Mouse (Mus musculus) cerebellum, postnatal 25 days (tissue): ENCODE data around the gene Gm45623.

Source experiments
- DNase-seq, 2 experiments: peaks; one replicate each; pipeline ENCODE4 v3.0.0; 2021; ENCODE audit warnings: mixed read lengths in 2 of 2

Gm45623 gene

DNA sequence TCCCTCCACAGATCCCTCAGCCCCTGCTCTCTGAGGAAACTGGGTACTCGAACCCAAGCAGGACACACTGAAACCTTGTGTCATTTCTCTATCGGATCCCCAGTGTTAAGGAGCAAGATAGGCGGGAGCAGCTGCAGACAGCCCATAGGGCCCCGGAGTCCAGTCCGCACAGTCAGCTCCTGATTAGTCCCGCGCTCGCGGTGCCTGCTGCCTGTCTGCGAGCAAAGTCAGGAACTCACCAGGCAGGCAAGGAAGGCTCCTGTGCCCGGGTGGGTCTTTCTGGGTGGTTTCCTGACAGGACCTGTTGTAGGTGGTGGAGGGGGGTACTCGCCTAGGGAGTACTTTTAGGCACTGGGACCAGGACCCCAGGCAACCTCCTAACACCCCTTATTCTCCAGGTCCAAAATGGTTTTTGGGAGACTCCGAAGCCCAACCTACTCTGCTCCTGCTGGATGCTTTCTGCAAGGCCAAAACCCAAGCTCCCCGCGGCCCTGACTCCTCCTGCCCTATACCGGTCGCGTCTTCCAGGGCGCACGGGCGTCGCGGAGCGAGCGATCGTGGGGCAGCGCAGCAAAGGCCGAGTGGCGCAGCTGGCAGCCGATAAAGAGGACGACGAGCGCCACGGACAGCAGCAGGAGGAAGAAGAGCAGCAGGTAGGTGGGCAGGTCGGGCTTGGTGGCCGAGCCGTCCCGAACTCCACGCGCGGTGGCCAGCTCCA is 994 bp downstream of the Gm45623 start:
- peak; percentile 16 to 26 for DNase-seq

DNA sequence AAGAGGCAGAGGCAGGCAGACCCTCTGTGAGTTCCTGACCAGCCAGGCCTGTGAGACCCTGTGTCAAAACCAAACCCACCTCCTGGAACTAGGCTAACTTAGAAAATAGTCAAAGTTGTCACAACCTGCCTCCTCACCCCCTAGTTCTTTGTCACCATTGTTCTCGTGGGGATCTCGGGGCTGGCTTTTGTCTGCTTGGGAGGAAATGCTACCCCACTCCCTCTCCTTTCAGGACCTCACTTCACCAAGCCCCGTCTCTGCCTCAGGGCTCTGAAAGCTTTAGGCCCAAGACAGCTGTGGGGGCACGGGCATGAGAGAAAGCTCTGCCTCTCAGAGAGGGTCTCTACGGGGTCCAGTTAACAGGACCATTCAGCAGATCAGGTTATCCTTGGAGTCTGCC is 1.9 kb downstream of the Gm45623 start:
- no peak for DNase-seq

DNA sequence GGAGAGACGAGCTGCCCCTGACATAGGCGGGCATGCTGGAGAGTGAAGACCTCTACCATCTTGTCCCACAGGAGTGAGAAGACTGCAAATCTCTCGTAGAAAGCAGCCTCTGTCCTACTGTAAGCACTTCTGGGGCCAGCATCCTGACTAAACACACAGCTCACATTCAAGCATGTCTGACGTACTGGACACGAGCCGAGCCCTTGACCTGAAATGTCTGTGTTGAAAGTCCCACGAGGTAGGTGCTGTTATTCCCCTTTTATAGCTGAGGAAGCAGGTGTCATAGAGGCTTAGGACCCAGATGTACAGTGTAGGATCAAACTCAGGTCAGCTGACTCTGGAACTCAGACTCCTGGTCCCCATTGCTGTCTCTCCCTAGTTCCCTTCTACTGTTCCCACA is 4.2 kb downstream of the Gm45623 start:
- no peak for DNase-seq

DNA sequence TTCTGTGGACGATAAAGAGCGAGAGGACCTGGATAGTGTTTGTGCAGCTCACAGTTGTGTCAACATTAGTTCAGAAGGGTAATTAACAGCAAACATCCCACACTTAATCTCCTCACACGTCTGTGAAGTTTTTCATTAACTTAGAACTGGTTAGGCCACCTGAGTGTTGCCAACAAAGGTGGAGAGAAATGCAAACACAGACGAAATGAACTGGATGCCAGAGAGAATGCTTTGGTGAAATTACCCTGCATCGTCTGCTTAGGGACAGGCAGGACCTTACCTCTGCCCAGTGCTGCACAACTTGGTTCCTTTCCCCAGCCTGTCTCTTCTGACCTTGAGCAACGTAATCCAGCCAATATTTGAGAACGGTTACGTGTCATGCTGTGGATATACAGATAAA is 6.1 kb downstream of the Gm45623 start:
- DNase-seq: no peak

DNA sequence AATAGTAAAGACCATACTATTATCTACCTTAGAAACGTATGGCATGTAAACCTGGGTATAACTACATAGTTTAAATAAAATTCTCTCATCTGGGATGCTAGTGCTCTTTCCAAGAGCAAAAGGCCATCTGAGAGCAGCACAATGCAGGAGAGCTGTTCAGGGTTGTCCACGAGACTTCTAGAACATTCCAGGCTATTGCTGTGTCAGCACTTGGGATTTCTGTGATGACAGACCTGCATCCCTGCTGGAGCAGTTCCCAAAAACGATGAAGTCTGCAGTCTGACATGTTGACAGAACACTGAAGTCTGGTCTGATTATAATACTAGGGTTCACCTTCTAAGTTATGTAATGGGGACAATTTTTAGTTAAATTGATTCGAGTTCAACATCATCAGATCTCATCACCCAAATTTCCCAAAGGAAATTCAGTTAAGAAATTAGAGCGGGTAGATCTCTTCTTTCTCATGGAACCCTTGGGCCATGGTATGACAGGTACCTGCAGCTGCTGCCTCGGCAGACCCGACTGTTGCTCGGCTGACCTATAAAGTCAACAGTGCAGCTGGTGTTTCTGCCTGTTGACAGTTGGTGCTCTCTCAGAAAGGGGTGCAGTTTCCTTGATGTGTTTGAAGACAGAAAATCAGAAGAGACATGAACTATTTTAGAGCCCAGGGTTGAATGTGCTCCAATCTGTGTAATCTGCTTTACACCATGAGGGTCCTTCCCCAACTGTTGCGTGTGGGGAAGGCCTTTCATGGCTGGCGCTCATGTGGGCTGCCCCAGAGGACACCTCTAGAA is 6.7 kb downstream of the Gm45623 start:
- DNase-seq: no peak

DNA sequence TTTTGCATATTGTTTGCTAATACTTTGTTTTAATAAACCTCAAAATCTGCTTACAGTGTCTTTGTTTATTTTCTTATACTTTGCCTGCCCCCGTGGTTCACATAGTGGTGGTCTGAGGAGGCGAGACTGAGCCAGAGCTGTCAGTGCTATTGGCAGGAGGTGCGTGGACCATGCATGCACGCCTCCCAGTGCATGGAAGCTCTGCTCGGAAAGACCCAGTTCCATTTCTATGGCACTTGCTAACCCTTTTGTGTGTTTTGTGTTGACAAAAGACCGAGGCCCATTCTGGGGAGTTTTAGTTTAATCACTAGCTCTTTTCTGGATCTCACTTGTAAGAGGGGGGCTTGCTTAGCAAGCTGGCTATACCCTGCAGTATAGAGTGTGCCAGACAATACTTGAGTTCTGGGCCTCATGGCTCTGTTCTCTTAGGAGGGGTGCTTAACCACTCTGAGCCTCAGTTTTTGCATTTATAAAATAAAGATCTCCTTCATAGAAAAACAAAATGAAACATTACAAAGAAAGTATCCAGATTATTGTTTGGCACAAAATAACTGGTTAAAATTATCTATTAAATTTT is 11.2 kb downstream of the Gm45623 start:
- DNase-seq: no peak

DNA sequence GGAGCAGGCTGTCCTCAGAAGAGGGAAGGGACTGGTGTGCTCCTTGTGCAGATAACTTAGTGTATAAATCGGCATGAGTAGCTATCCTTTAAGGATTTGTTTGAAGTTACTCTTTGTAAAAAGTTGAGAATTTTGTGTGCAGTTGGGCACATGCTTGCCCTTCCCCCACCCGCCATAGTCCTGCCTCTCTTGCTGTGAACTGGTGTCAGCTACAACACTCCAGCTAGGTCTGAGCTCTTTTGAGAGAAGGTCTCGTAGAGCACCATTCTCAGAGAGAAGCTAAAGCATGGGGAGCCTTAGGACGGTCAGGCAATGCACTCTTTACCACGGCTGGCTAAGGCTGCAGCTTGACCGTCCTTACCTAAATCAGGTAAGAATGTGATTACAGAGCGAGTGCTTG is 11.9 kb downstream of the Gm45623 start:
- no peak for DNase-seq

DNA sequence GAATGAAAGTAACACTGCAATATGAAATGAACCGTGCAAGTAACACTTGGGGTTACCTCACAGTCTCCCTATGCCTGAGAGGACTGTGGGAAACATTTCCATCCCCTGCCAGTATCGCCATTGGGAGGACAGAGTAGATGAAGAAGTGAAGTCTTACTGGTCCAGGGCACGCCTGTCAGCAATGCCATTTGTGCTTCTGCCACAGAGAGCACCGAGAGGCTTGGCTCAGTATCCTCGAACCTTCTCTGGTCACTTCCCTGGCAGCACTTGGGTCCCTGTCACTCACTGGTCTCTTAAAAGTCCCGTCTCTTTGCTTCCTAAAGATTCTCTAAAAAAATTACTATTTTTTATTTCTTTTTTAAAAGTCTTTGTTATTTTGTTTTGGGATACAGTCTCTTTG is 13.1 kb downstream of the Gm45623 start:
- no peak for DNase-seq

DNA sequence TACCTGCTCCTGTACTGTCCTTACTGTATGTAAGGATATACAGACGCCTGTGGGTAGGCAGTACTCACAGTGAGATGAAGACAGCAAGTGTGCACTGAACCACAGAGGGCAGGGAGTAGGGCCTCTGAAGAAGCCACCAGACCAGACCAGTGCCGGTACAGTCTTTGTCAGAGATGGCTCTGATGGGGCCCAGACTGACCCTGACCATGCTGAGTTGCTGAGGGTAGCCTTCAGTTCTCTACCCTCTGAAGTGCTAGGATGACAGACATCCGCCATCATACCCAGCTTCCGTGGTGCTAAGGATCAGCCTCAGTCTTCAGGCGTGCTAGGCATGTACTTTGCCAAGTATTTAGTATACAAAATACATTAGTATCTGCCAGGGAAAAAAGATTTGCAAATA is 14.1 kb downstream of the Gm45623 start:
- DNase-seq: no peak

DNA sequence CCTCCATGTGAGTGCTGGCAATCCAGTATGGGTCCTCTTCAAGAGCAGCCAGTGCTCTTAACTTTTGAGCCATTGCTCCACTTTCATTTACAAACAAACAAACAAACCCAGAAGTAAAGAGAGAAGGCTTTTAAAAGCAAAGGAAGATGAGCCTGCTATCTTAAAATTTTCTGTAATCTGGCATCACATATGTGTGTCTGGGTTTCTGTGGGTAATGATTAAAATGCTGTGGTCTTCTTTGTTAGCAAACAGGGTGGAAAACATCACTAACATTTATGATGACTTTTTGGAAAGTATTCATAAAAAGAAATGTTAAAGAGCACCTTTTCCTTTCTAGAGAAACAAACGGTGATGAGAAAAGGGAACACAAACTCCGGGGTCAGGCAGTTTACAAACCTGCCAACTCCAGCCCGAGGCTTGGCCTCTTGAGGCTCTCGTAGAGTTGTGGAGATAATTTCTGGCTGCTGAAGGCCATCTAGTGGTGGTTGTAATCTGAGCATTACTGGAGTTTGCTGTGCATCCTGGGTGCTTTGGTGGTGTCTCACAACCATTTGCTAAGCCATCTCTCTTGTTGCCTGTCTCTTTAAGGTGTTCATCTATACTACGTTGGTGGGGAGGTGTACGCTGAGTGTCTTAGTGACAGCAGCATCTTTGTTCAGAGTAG is 18.3 kb downstream of the Gm45623 start:
- DNase-seq: peak; percentile 22 to 49

DNA sequence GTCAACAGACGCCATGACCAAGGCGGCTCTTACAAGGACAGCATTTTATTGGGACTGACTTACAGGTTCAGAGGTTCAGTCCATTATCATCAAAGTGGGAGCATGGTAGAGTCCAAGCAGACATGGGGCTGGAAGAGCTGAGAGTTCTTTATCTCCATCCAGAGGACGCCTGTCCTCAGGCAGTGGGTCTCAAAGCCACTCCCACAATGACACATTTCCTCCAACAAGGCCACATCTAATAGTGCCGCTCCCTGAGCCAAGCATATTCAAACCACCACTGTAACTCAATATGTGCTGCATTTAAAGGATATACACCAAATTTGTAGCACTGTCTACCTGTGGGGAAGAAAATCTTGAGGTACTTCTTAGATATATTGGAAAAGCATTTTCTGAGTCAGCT is 19.0 kb downstream of the Gm45623 start:
- DNase-seq: no peak

DNA sequence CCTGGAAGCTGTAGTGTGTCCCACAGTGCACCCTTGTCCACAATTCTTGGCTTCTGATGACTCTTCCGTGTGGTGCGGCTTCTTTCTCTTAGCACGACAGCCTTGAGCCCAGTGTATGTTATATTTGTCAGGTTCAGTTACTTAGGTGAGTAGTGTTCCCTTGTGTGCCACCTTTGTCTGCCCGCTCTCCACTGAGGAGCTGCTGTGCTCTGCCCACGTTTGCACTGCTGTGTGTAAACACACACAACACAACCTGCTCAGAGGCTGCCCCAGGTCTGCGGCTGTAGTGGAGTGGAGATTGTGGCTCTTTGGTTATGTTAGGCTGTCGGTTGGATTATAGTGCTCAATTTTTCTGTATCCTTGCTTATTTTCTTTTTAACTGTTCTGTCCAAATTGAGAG is 24.6 kb downstream of the Gm45623 start:
- DNase-seq: no peak

DNA sequence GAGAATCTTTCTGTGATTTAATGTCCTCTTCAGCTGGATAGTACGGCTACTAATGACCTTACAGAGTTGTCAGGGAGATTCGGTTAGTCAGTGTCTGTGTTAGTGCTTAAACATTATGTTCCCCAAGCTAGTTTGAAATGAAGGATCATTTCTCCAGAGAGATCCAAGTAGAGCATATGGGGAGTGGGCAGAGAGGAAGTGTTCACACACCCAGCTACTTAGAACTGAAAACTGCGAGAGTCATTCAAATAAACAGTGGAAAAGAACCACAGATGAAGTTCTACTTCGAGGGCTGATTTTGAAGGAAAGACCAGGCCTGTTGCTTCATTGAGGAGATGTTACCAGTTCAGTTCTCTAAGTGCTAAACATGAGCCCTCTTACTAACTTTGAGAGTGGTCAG is 27.1 kb downstream of the Gm45623 start:
- DNase-seq: no peak

DNA sequence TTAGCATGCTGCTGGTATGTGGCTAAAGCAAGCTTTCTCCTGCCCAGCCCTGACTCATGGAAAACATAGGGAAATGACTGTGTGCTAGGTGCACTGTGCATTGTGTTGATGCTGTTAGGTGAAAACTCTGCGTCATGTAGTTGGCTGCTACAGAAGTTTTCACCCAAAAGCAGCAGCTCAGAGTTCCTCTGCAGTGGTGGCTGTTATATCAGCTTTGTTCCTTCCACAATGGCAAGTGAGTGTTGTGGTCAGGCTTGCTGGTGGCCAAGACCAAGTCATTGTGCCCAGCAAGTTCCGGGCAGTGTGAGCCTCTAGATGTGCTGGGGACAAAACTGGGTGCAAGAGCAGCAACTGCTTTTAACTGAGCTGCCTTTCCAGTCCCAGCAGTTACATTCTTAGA is 41.4 kb downstream of the Gm45623 start:
- no peak for DNase-seq

DNA sequence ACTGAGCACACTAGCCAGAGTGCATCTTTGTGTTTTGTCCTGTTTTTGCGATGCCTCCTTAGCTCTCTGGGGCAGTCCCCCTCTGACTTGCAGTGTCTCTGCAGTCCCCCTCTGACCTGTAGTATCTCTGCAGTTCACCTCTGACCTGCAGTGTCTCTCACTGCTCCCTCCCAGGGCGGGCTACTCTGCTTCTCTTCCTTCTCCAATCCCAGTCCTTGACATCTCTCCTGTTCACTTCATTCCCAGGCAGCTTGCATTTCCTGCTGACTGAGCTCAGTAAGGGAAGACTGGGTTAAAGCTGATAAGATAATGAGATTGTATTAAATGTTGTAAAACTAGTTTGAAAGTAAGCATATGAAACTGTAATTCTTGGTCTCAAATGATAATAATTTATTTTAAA is 43.0 kb downstream of the Gm45623 start:
- no peak for DNase-seq

DNA sequence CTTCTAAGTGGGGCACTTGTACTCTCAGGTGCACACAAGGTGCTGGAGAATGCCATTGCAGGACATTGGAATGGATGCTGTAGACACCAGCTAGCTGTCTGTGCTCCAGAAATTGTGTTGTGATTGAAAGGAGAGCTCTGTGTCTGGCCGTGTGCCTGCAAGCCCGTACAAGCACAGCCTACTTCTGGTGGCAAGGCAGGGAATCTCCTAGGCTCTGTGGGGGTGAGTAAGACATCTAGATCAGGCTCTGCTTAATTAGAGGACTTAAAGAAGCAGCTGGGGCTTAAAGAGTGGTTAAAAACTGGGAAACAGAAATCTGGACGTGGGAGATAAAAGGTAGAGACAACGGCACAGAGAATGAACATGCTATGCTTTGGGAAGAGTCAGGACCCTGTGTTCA is 46.0 kb downstream of the Gm45623 start:
- peak in 1 of 2 experiments; percentile 48 for DNase-seq

DNA sequence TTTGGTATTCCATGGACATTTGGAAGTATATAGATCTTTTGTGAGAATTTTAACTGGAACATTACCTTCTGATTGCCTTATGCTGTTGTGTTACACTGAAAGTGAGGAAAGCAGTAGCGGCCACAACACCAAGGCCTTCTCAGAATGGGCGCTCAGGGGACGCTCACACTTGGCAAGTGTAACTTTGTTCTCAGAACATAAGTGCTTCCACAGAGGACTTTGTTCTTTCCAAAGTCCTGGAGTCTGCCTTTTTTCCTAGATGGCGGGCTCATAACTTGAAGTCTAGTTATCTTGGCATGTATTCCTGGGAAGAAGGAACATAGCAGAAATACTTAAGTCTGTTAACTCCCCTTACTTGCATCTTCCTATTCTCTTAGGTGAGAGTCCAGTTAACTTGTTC is 46.5 kb downstream of the Gm45623 start:
- no peak for DNase-seq

DNA sequence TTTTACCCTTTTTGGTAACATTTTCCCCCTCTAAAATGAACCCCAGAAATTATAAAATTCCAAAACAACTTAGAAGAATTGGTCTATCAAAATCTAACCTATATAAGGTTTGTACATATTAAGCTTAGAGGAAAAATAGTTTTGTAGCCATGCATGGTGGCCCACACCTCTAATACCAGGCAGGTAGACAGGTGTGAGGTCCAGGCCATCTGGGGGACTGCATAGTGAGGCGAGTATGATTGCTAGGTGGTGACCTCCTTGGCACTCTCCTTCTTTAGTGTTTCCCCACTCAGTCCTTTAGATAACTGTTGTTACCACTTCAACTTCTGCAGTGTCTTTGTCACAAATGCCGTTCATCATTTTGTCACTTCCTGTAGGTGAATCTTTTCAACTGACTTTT is 49.0 kb downstream of the Gm45623 start:
- DNase-seq: no peak

DNA sequence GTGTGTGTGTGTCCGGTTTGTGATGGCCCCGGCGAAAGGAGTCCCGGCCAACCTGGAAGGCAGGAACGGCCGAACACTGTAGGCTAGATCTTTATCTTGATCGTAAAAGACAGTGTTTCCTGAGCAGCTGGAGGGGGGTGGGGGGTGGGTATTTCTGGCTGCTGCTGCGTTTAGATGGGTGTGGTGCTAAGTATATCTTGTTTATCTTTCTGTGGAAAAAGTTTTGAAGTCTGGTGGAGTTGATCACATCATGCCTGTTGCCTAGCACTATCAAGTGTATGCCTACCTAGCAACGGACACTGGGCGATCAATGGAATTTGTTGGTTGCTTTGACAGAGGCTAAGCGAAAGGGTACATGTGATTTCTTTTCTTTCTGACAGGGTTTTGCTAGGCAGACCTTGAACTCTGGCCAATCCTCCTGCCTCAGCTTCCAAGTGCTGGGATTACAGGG is 49.7 kb downstream of the Gm45623 start:
- DNase-seq: no peak

DNA sequence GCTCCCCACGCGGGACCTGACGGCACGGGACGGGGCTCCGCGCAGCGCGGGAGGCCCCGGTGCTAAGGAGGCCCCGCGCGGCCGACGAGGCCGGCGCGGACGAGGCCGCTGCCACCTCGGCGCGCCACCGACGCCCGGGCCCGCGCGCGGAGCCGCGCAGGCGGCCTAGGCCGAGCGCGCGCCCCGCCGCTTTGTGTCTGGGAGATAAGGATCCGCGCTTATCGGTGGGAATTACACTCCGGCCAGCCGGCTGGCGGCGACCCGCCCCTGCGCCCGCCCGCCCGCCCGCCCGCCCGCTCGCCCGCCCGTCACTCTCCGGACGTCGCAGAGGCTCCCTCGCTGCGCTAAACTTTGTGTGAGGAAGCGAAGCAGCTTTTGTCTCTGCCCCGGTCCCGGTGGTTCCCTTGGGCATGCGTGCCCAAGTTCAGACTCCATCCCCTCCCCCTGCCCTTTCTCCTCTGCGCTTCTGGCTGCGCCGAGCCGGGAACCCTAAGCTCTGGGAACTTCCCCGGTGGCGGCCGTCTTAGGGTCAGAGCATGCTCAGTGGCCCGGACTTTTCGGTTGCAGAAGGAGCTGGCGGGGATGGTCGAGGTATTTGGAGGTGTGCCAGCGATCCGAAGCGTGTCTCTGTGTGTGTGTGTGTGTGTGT is 50.3 kb downstream of the Gm45623 start:
- DNase-seq: peak in 1 of 2 experiments; percentile 86

DNA sequence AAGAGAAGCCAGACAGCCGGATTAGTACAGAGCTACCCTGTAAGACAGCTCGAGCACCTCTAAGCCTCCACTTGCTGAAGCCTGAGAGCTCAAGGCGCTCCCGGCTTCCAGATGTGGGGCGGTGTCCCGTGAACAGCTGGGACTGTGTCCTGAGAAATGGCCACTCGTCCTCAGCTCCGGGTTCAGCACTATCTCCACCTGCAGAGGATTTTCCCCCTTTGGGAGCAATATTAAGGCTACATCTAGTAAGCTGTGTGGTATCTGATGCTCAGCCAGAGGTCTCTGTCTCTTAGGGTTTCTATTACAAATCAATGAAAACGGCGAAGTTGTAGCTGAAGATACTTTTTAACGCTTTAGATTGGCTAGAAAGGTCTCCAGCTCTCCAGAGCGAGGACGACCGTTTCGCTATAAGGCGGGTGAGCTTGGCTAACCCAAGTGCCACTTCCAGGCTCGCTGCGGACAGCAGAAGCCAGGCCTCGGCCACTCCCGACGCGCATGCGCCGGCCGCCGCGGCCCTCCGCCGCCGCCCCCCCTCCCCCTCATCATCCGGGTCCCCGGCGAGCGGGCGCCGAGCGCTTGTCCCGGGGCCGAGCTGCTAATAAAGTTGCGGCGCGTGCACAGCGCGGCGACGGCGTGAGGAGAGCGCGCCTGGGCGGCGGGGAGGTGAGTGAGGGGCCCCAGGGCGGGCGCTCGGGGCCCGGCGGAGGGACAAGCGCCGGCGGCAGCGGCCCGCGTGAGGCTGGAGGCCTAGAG is 51.0 kb downstream of the Gm45623 start, which contains the start of gene Smad5:
Smad5 (plus strand) TSS at position 542 of the 753 bp plus-strand sequence.
- DNase-seq: peak; percentile 94 to 96
